Mouse (Mus musculus): ENCODE data around the gene Dab2ip. TPM values are rescaled to one million over a fixed set of nuclear protein-coding genes. Genes with fewer than 3 reads are reported as not detected.

Dab2ip gene
- polyA plus RNA-seq, 1 experiment from 2014 or later: 52.3 TPM

- Histone ChIP-seq H3K9ac (no peak overlapping the region), H3K4me2 (replicated peaks) (no peak overlapping the region), H3K27ac (no peak overlapping the region), H3K36me3 (no peaks in the 10 kb centered on the region), H3K4me1 (no peaks in the 10 kb centered on the region), H3K4me3 (no peak overlapping the region), H3K9me3 (no peaks in the 10 kb centered on the region), H3K27me3 (no peaks in the 10 kb centered on the region)
- ATAC-seq (ENCODE audit: low FRiP score, low read depth): no peak
- 76% methylated on average over 9 of the region's 9 CpGs for WGBS
Observed at GRCm38 (mm10) chr2:35533646-35534045, 24.4 kb upstream of the Dab2ip start.

- peak overlapping the region; percentile 40; the same call in 1 of the 2 replicates for H3K27ac ChIP-seq
- no peak overlapping the region for H3K9ac ChIP-seq
- H3K27me3 ChIP-seq: no peaks in the 10 kb centered on the region
- peak overlapping the region; percentile 39; the same call in 1 of the 2 replicates for H3K4me2 ChIP-seq (replicated peaks)
- no peaks in the 10 kb centered on the region for H3K9me3 ChIP-seq
- H3K4me1 ChIP-seq: peaks cover 7% of the 10 kb centered on the region
- WGBS: 4% methylated on average over 13 of the region's 13 CpGs
- H3K36me3 ChIP-seq: no peaks in the 10 kb centered on the region
- no peak overlapping the region for H3K4me3 ChIP-seq
- ATAC-seq (ENCODE audit: low FRiP score, low read depth): 0 out of 2 replicates have a peak, but pooled peaks have one; percentile 34
Observed at GRCm38 (mm10) chr2:35539276-35539972, 18.6 kb upstream of the Dab2ip start.

GRCm38 (mm10) chr2:35540798-35541197, 17.3 kb upstream of the Dab2ip start:
- no peak overlapping the region for H3K27ac ChIP-seq
- peaks cover 14% of the 10 kb centered on the region for H3K4me1 ChIP-seq
- no peak for ATAC-seq (ENCODE audit: low FRiP score, low read depth)
- WGBS: 28% methylated on average over 4 of the region's 4 CpGs
- H3K9ac ChIP-seq: no peak overlapping the region
- H3K9me3 ChIP-seq: no peaks in the 10 kb centered on the region
- H3K36me3 ChIP-seq: no peaks in the 10 kb centered on the region
- no peak overlapping the region for H3K4me3 ChIP-seq
- H3K4me2 ChIP-seq (replicated peaks): no peak overlapping the region
- no peaks in the 10 kb centered on the region for H3K27me3 ChIP-seq

GRCm38 (mm10) chr2:35544717-35545116, 13.3 kb upstream of the Dab2ip start:
- Histone ChIP-seq H3K9me3 (no peaks in the 10 kb centered on the region), H3K36me3 (no peaks in the 10 kb centered on the region), H3K4me1 (peaks cover 7% of the 10 kb centered on the region), H3K9ac (peak overlapping the region; percentile 39; the same call in 1 of the 2 replicates), H3K4me2 (replicated peaks) (peak overlapping the region; percentile 61), H3K27ac (no peak overlapping the region), H3K27me3 (no peaks in the 10 kb centered on the region), H3K4me3 (peak overlapping the region; percentile 23; the same call in 1 of the 2 replicates)
- WGBS: 10% methylated on average over 14 of the region's 14 CpGs
- peak; percentile 71; the same call in 1 of the 2 replicates for ATAC-seq (ENCODE audit: low FRiP score, low read depth)

GRCm38 (mm10) chr2:35545125-35545590, 12.9 kb upstream of the Dab2ip start:
- Histone ChIP-seq H3K27me3 (no peaks in the 10 kb centered on the region), H3K9me3 (no peaks in the 10 kb centered on the region), H3K36me3 (no peaks in the 10 kb centered on the region), H3K4me2 (replicated peaks) (peak overlapping the region; percentile 61), H3K4me1 (peaks cover 7% of the 10 kb centered on the region), H3K27ac (no peak overlapping the region), H3K9ac (peak overlapping the region; percentile 39; the same call in 1 of the 2 replicates), H3K4me3 (peak overlapping the region; percentile 23; the same call in 1 of the 2 replicates)
- peak; percentile 44; the same call in 1 of the 2 replicates for ATAC-seq (ENCODE audit: low FRiP score, low read depth)
- 28% methylated on average over 7 of the region's 7 CpGs for WGBS

- H3K9ac ChIP-seq: no peak overlapping the region
Observed at GRCm38 (mm10) chr2:35546462-35546861, 11.6 kb upstream of the Dab2ip start.

GRCm38 (mm10) chr2:35549191-35549590, 8.9 kb upstream of the Dab2ip start:
- Histone ChIP-seq H3K4me3 (no peak overlapping the region), H3K4me2 (replicated peaks) (no peak overlapping the region), H3K27ac (no peak overlapping the region), H3K27me3 (no peaks in the 10 kb centered on the region), H3K9ac (no peak overlapping the region), H3K4me1 (peaks cover 7% of the 10 kb centered on the region), H3K9me3 (no peaks in the 10 kb centered on the region), H3K36me3 (no peaks in the 10 kb centered on the region)
- no peak for ATAC-seq (ENCODE audit: low FRiP score, low read depth)
- WGBS: 50% methylated on average over 4 of the region's 4 CpGs

More at GRCm38 (mm10) chr2:35546462-35546861, 11.6 kb upstream of the Dab2ip start:
- H3K27ac ChIP-seq: no peak overlapping the region
- H3K4me3 ChIP-seq: no peak overlapping the region
- H3K4me2 ChIP-seq (replicated peaks): no peak overlapping the region
- no peaks in the 10 kb centered on the region for H3K27me3 ChIP-seq
- no peak for ATAC-seq (ENCODE audit: low FRiP score, low read depth)
- 91% methylated on average over 6 of the region's 6 CpGs for WGBS
- H3K36me3 ChIP-seq: no peaks in the 10 kb centered on the region
- no peaks in the 10 kb centered on the region for H3K9me3 ChIP-seq
- H3K4me1 ChIP-seq: peaks cover 7% of the 10 kb centered on the region

- Histone ChIP-seq H3K36me3 (no peaks in the 10 kb centered on the region), H3K4me3 (no peak overlapping the region), H3K27ac (no peak overlapping the region), H3K4me2 (replicated peaks) (no peak overlapping the region), H3K9ac (no peak overlapping the region), H3K9me3 (no peaks in the 10 kb centered on the region), H3K4me1 (peaks cover 2% of the 10 kb centered on the region), H3K27me3 (no peaks in the 10 kb centered on the region)
- ATAC-seq (ENCODE audit: low FRiP score, low read depth): no peak
- WGBS: 82% methylated on average over 9 of the region's 9 CpGs
Observed at GRCm38 (mm10) chr2:35550097-35550496, 8.0 kb upstream of the Dab2ip start.

- peaks cover 44% of the 10 kb centered on the region for H3K4me1 ChIP-seq
- H3K27me3 ChIP-seq: no peaks in the 10 kb centered on the region
- H3K9me3 ChIP-seq: no peaks in the 10 kb centered on the region
- WGBS: 67% methylated on average over 5 of the region's 5 CpGs
- no peak overlapping the region for H3K4me3 ChIP-seq
- no peaks in the 10 kb centered on the region for H3K36me3 ChIP-seq
- H3K9ac ChIP-seq: 0 out of 2 replicates have a peak overlapping the region, but pooled peaks have one; percentile 26
- H3K4me2 ChIP-seq (replicated peaks): no peak overlapping the region
- H3K27ac ChIP-seq: no peak overlapping the region
- no peak for ATAC-seq (ENCODE audit: low FRiP score, low read depth)
Observed at GRCm38 (mm10) chr2:35556918-35557486, 1.1 kb upstream of the Dab2ip start.

GRCm38 (mm10) chr2:35558826-35559550, 922 bp downstream of the Dab2ip start:
- peak overlapping the region; percentile 63 for H3K4me2 ChIP-seq (replicated peaks)
- peak overlapping the region; percentile 33 for H3K4me3 ChIP-seq
- no peaks in the 10 kb centered on the region for H3K27me3 ChIP-seq
- no peaks in the 10 kb centered on the region for H3K9me3 ChIP-seq
- 19% methylated on average over 4 of the region's 4 CpGs for WGBS
- H3K4me1 ChIP-seq: peaks cover 44% of the 10 kb centered on the region
- no peak for ATAC-seq (ENCODE audit: low FRiP score, low read depth)
- no peaks in the 10 kb centered on the region for H3K36me3 ChIP-seq
- peak overlapping the region; percentile 87 for H3K27ac ChIP-seq
- H3K9ac ChIP-seq: peak overlapping the region; percentile 61

- peak overlapping the region; percentile 87 for H3K27ac ChIP-seq
- no peak overlapping the region for H3K4me3 ChIP-seq
- 44% methylated on average over 2 of the region's 2 CpGs for WGBS
- H3K27me3 ChIP-seq: no peaks in the 10 kb centered on the region
- no peaks in the 10 kb centered on the region for H3K36me3 ChIP-seq
- H3K4me1 ChIP-seq: peaks cover 44% of the 10 kb centered on the region
- no peak for ATAC-seq (ENCODE audit: low FRiP score, low read depth)
- peak overlapping the region; percentile 63 for H3K4me2 ChIP-seq (replicated peaks)
- no peaks in the 10 kb centered on the region for H3K9me3 ChIP-seq
- peak overlapping the region; percentile 61 for H3K9ac ChIP-seq
Observed at GRCm38 (mm10) chr2:35559551-35559835, 1.4 kb downstream of the Dab2ip start.

GRCm38 (mm10) chr2:35563722-35564121, 5.7 kb downstream of the Dab2ip start:
- Histone ChIP-seq H3K9me3 (no peaks in the 10 kb centered on the region), H3K27ac (no peak overlapping the region), H3K9ac (no peak overlapping the region), H3K36me3 (no peaks in the 10 kb centered on the region), H3K4me2 (replicated peaks) (no peak overlapping the region), H3K27me3 (no peaks in the 10 kb centered on the region), H3K4me3 (no peak overlapping the region), H3K4me1 (peaks cover 20% of the 10 kb centered on the region)
- 0 out of 2 replicates have a peak, but pooled peaks have one; percentile 12 for ATAC-seq (ENCODE audit: low FRiP score, low read depth)
- WGBS: 81% methylated on average over 4 of the region's 4 CpGs
